Mouse (Mus musculus): Measurements from ENCODE around the gene Frmd4b.

DNA sequence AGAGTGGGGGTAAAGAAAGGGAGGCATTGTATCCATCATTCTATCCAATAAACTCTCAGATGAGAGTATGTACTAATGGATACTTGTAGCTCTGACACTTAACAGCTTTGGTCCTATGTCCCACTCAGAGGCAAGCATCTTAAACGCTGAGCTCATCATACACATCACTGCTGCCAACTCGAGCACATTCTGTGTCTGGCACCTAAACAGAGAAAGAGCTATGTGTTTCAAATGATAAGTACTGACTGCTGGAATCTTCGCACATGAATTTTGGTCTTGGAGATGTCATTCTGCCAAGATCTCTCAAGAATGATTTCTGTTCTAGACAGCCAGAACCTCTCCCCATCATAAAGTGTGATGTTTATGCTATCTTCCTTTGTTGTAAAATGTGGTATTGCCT lies 284.0 kb downstream of the Frmd4b start:
- TF ChIP-seq POLR2A (IDR thresholded peaks at IDR 0.05; ENCODE audit: borderline replicate concordance, insufficient read depth, low read length) (no peak), CTCF (IDR thresholded peaks at IDR 0.05; ENCODE audit: borderline replicate concordance, insufficient read depth, low read depth, low read length) (no peak)

Data from cerebellum, adult 2 months (tissue).